Mouse (Mus musculus): ENCODE measurements around the gene Asb18.

- peak; percentile 77 for TF ChIP-seq CTCF (conservative IDR thresholded peaks at IDR 0.05; ENCODE audit: low read length)
- no peak for TF ChIP-seq NANOG (IDR thresholded peaks at IDR 0.05; ENCODE audit: borderline replicate concordance, low read length)
- no peak for TF ChIP-seq POU5F1 (IDR thresholded peaks at IDR 0.05; ENCODE audit: borderline replicate concordance, low read length)
These were observed 12.5 kb upstream of the Asb18 start for GRCm38 (mm10) chr1:90026945-90027344.

Data from E14TG2a.4 (cell line).